Mouse (Mus musculus) spleen, adult 2 months (tissue): ENCODE data around the gene Rpl31.

Source experiments
- CTCF ChIP-seq: fragments of 200-500 bp; IDR thresholded peaks from 2 replicates; pipeline ENCODE4 v1.5.1; 2011; ENCODE audit warnings: mild to moderate bottlenecking, inconsistent platforms; ENCODE audit not compliant: insufficient read depth, insufficient read length, insufficient replicate concordance; ENCODE audit errors: extremely low read depth
- POLR2A ChIP-seq: fragments of 200-500 bp; IDR thresholded peaks from 2 replicates; pipeline ENCODE4 v1.6.1; 2011; ENCODE audit warnings: low read depth, low read length, inconsistent platforms

DNA sequence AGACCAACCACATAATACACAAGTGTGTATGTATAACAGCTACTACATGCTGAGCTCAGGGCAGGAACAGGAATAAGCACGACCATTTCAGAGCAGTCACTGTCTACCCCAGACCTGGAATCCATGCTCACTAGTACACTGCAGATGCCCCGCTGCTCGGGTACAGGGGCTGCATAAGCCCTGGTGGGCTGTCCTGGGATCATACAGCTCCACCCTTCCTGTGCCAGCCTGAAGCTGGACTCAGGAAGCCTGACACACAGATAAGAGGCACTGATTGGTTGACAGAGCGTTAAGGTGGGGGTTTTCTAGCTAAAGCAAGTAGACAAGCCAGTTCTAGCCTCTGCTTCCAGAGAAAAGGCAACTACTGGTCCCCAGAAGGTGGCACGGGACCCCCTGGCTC, 11.4 kb downstream of the Rpl31 start:
- TF ChIP-seq CTCF (no peak), POLR2A (no peak)
